Mouse (Mus musculus): ENCODE measurements at regions not wholly inside any gene's neighbourhood (a gene's known extent, or its start where the extent isn't known, plus 50 kb on each side); places are given as distances from the start of the nearest gene placed in this dataset.

- H3K27ac ChIP-seq, result no peak overlapping the region
- WGBS, result 86% methylated on average over 5 of the region's 5 CpGs
- no peak for DNase-seq (ENCODE audit: low spot score)
These were observed 193.1 kb upstream of the Arhgap20 start for GRCm38 (mm10) chr9:51572040-51572439.

DNA sequence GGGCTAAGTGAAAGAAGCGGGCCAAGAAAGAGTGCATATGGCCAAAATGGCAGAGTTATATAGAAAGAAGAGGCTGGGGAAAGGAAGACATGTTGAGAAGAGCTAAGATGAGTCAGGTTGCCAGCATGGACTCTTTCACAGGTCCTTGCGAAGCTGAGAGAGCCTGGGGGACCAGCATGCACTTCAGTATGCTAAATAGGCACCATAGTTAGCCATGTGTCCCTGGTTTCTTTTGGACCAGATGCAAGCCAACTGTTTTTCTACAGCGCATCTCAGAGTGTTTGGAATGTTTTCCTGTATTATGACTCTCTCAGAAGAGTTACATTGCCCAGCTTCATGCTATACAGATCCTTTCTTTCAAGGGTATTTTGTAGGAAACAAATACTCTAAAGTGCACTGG is 183.5 kb upstream of the Arhgap20 start:
- no peaks in the 10 kb centered on the region for H3K4me1 ChIP-seq
- H3K36me3 ChIP-seq, result no peaks in the 10 kb centered on the region
- no peak for DNase-seq (ENCODE audit: low spot score)
- no peaks in the 10 kb centered on the region for H3K27me3 ChIP-seq (ENCODE audit: low read depth, poor library complexity, severe bottlenecking)
- WGBS, result 88% methylated on average over 3 of the region's 3 CpGs
- H3K4me3 ChIP-seq, result no peak overlapping the region
- no peak overlapping the region for H3K27ac ChIP-seq
- no peaks in the 10 kb centered on the region for H3K9me3 ChIP-seq (replicated peaks)

More at GRCm38 (mm10) chr9:51572040-51572439, 193.1 kb upstream of the Arhgap20 start:
- Histone ChIP-seq H3K27me3 (ENCODE audit: low read depth, poor library complexity, severe bottlenecking) (no peaks in the 10 kb centered on the region), H3K4me1 (no peaks in the 10 kb centered on the region), H3K36me3 (no peaks in the 10 kb centered on the region), H3K9me3 (replicated peaks) (no peaks in the 10 kb centered on the region), H3K4me3 (no peak overlapping the region)

DNA sequence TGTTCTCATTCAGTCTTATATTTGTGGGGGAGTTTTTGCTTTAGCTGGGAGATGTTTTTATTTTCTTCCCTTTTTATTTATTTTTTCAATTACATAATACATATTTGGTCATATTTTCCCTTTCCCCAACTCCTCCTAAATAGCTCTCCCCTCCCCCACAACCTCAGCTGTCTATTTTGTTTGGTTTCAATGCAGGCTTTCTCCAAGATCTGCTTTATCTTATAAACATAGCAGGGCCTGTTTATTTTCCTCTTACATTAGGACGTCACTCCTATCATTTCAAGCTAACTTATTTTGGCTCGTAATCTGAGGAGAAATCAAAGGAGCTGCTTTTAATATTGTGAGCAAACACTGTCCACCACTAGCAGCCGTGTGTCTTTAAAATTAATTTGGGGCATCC is 171.4 kb upstream of the Arhgap20 start:
- Histone ChIP-seq H3K4me1 (no peaks in the 10 kb centered on the region), H3K36me3 (no peaks in the 10 kb centered on the region), H3K4me3 (no peak overlapping the region), H3K9me3 (replicated peaks) (no peaks in the 10 kb centered on the region), H3K27ac (no peak overlapping the region), H3K27me3 (ENCODE audit: low read depth, poor library complexity, severe bottlenecking) (no peaks in the 10 kb centered on the region)
- 72% methylated on average over 3 of the region's 3 CpGs for WGBS
- no peak for DNase-seq (ENCODE audit: low spot score)

DNA sequence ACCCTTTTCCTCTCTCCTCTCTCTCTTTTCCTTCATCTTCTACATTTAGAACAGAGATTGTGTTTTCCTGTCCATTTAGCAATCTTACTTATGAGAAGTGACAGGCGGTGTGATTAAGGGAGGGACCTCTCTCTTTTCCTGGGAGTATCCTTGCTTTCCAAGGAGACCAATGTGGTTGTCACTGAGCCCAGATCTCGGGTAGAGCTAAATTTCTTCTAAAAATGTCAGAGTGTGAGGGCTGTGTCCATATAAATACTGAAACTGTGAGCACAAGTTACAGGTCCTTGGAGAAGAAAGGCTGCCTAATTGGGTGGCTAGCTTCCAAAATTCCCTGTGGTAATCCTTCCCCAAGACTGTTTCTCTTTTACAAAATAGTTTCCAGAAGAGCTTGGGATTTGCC is 166.4 kb upstream of the Arhgap20 start:
- Histone ChIP-seq H3K4me1 (no peaks in the 10 kb centered on the region), H3K9me3 (replicated peaks) (no peaks in the 10 kb centered on the region), H3K27ac (no peak overlapping the region), H3K36me3 (no peaks in the 10 kb centered on the region), H3K4me3 (no peak overlapping the region), H3K27me3 (ENCODE audit: low read depth, poor library complexity, severe bottlenecking) (no peaks in the 10 kb centered on the region)
- 76% methylated on average over 2 of the region's 2 CpGs for WGBS
- no peak for DNase-seq (ENCODE audit: low spot score)

DNA sequence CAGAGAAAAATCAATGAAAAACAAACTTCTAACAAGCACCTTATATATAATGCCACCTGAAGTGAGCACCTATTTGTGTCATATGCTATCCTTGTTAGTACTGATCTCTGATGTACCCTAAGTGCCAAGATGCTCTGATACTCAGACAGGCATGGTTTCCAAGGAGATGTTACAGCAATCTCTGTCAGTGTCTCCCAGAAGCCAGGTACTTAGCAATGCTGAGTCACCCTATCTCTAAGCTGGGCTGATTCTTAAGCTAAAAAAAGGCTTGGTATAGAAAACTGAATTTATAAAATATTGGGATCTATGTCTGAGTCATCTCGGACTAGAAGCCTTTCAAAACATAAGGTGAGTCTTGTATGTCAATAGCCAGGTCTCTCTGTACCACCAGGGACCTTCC is 157.0 kb upstream of the Arhgap20 start:
- Histone ChIP-seq H3K4me1 (no peaks in the 10 kb centered on the region), H3K9me3 (replicated peaks) (no peaks in the 10 kb centered on the region), H3K36me3 (no peaks in the 10 kb centered on the region), H3K4me3 (no peak overlapping the region), H3K27me3 (ENCODE audit: low read depth, poor library complexity, severe bottlenecking) (no peaks in the 10 kb centered on the region), H3K27ac (no peak overlapping the region)
- 80% methylated on average over 1 of the region's 1 CpGs for WGBS
- no peak for DNase-seq (ENCODE audit: low spot score)

DNA sequence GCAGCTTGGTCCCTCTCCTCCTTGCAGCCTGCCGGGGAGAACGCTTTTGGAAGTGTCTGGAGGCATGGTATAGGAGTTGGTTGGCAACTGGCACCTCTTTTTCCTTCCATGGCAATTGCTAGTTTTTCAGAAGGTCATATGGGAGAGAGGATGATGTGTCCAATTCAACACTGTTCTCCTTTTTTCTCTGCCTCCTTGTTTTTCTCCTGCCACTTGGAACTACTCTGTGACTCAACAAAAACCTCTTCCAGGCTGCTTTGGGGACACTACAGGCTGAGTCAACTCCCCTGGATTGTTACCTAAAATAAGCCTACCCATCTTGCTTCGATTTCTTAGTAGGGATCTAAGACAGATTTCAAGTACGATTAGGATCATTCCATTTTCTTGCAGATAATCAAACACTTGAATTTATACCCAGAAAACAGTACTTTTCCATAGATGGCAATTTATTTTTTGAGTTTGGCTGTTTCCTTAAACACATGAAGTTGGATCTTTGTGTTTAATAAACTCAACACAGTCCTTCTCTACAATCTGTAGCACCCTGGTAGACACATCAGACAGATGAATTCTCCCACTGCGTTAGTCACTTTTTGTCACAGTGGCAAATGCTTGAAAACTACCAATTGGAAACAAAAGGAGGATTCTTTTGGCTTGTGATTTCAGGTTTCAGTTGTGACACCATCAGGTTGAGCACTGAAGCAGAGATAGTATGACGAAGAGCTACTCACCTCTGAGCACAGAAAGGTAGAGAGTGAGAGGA is 156.3 kb upstream of the Arhgap20 start:
- no peak for DNase-seq (ENCODE audit: low spot score)
- Histone ChIP-seq H3K4me1 (no peaks in the 10 kb centered on the region), H3K27me3 (ENCODE audit: low read depth, poor library complexity, severe bottlenecking) (no peaks in the 10 kb centered on the region), H3K27ac (no peak overlapping the region), H3K4me3 (no peak overlapping the region), H3K9me3 (replicated peaks) (no peaks in the 10 kb centered on the region), H3K36me3 (no peaks in the 10 kb centered on the region)
- 94% methylated on average over 6 of the region's 6 CpGs for WGBS

DNA sequence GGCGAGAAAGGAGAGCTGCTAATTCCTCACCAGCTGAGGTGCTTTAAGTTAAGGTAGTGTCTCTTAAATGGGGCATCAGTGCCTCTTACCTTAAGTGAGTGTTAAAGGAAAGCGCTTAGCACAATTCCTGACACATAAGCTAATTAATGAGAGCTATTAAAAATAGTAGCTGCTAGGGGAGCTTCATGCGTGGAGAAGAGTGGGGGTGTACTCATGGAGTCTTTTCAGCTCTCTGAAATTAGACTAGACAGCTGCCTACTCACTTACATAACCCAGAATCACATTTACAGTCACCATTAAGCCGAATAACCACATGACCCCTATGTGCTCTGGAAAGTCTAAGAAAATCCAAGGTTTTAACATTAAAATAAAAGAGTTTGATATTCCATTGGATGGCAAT is 139.0 kb upstream of the Arhgap20 start:
- Histone ChIP-seq H3K4me1 (no peaks in the 10 kb centered on the region), H3K27me3 (ENCODE audit: low read depth, poor library complexity, severe bottlenecking) (no peaks in the 10 kb centered on the region), H3K9me3 (replicated peaks) (no peaks in the 10 kb centered on the region), H3K4me3 (no peak overlapping the region), H3K36me3 (no peaks in the 10 kb centered on the region), H3K27ac (no peak overlapping the region)
- DNase-seq (ENCODE audit: low spot score), result no peak
- WGBS, result 89% methylated on average over 4 of the region's 4 CpGs

DNA sequence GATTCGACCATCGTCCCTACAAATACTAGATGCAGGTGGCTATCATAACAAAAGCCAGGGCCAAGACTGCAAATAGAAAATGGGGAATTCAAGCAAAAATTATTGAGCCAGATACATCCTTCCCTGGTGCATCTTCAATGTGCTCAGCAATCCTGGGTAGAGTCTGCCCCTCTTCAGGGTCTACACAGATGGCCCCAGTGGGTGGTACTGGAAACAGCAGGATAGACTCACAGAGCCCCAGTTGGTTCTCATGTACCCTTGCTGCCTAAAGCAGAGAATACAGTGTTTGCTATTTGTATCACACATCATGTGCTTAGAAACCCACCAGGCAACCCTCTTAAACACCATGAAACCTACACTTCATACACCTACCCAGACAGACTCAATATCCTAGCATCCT is 129.0 kb upstream of the Arhgap20 start:
- no peaks in the 10 kb centered on the region for H3K27me3 ChIP-seq (ENCODE audit: low read depth, poor library complexity, severe bottlenecking)
- H3K4me1 ChIP-seq, result no peaks in the 10 kb centered on the region; the same call in 1 of the 2 replicates
- H3K36me3 ChIP-seq, result no peaks in the 10 kb centered on the region
- H3K4me3 ChIP-seq, result no peak overlapping the region
- no peak for DNase-seq (ENCODE audit: low spot score)
- 95% methylated on average over 2 of the region's 2 CpGs for WGBS
- no peak overlapping the region for H3K27ac ChIP-seq
- H3K9me3 ChIP-seq (replicated peaks), result no peaks in the 10 kb centered on the region

DNA sequence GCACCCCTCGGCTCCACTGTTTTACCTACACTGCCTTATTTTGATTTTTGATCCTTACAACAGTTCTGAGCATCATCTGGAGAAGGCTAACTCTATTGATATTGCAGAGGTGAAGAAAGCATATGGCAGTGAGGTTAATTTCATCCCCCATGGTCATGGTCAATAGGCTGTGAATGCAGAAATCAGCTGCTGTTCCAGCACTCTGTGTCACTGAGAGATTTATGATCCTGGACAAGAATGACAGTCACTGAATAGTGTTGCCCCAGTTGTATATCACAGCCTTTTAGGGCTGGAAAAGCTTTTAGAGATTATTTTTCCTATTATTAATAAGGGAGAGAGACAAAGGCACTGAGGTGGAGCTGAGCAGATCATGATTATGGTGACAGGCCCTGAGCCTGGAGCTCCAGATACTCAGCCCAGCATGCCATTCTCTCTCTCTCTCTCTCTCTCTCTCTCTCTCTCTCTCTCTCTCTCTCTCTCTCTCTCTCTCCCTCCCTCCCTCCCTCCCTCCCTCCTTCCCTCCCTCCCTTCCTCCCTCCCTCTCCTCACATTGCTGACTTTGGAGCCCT is 128.5 kb upstream of the Arhgap20 start:
- no peak for DNase-seq (ENCODE audit: low spot score)
- no peaks in the 10 kb centered on the region for H3K9me3 ChIP-seq (replicated peaks)
- H3K4me1 ChIP-seq, result no peaks in the 10 kb centered on the region; the same call in 1 of the 2 replicates
- WGBS, result 85% methylated on average over 1 of the region's 1 CpGs
- H3K36me3 ChIP-seq, result no peaks in the 10 kb centered on the region
- no peak overlapping the region for H3K4me3 ChIP-seq
- H3K27me3 ChIP-seq (ENCODE audit: low read depth, poor library complexity, severe bottlenecking), result no peaks in the 10 kb centered on the region
- H3K27ac ChIP-seq, result no peak overlapping the region

- Histone ChIP-seq H3K9me3 (replicated peaks) (no peaks in the 10 kb centered on the region), H3K27me3 (ENCODE audit: low read depth, poor library complexity, severe bottlenecking) (no peaks in the 10 kb centered on the region), H3K36me3 (no peaks in the 10 kb centered on the region), H3K4me1 (no peaks in the 10 kb centered on the region; the same call in 1 of the 2 replicates), H3K27ac (no peak overlapping the region), H3K4me3 (no peak overlapping the region)
- DNase-seq (ENCODE audit: low spot score), result no peak
- 66% methylated on average over 6 of the region's 6 CpGs for WGBS
These were observed 127.8 kb upstream of the Arhgap20 start for GRCm38 (mm10) chr9:51637131-51637920.

DNA sequence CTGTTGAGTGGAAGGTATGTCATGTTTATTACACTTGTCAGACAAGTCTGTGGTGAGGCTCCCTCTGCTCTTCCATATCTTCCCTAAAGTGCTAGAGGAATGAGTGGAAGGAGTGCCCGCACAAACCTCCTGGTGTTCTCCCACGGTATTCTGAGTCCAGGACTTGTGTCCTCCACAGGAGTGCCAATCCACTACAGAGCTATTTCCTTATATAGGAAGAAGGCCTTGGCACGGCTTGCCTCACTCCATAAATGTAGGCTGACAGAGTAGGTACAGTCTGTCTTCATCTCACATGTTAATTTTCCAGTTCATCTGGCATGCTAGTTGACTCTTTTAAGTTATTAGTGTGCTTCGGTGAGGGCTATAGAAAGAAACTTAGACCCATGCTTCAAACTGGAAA is 123.4 kb upstream of the Arhgap20 start:
- no peaks in the 10 kb centered on the region; the same call in 1 of the 2 replicates for H3K4me1 ChIP-seq
- 88% methylated on average over 4 of the region's 4 CpGs for WGBS

DNA sequence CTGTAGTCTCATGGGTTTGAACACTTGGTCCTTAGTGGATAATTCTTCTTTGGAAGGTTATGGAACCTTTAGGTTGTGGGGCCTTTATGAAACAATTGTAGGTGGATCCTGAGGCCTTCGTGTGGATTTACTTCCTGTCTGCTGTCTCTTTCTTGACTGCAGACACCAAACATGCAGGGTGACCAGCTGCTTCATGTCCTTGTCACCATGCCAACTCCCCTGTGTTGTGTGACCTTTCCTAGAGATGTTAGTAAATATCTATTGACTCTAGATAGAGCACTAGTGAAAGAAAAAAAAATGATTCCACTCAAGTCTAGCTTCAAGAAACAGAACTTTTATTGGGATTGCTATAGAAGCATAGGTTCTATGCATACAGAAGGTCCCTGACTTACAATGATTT is 119.7 kb upstream of the Arhgap20 start:
- Histone ChIP-seq H3K27ac (no peak overlapping the region), H3K27me3 (ENCODE audit: low read depth, poor library complexity, severe bottlenecking) (no peaks in the 10 kb centered on the region), H3K36me3 (no peaks in the 10 kb centered on the region), H3K9me3 (replicated peaks) (no peaks in the 10 kb centered on the region), H3K4me3 (no peak overlapping the region), H3K4me1 (no peaks in the 10 kb centered on the region)
- no peak for DNase-seq (ENCODE audit: low spot score)
- 78% methylated on average over 1 of the region's 1 CpGs for WGBS

More for the DNA sequence above, 123.4 kb upstream of the Arhgap20 start:
- H3K9me3 ChIP-seq (replicated peaks), result no peaks in the 10 kb centered on the region
- H3K27ac ChIP-seq, result no peak overlapping the region
- no peaks in the 10 kb centered on the region for H3K27me3 ChIP-seq (ENCODE audit: low read depth, poor library complexity, severe bottlenecking)
- H3K36me3 ChIP-seq, result no peaks in the 10 kb centered on the region
- DNase-seq (ENCODE audit: low spot score), result no peak
- H3K4me3 ChIP-seq, result no peak overlapping the region
